Mouse (Mus musculus) lung, postnatal 10 days (tissue): ENCODE data around the gene Sorbs1.

ENCODE experiments used
- DNase-seq: peaks from one replicate; pipeline ENCODE4 v3.0.0; 2021

The Sorbs1 gene

GRCm38 (mm10) chr19:40336694-40337093, 176.9 kb downstream of the Sorbs1 start:
- DNase-seq, result no peak

GRCm38 (mm10) chr19:40333905-40334304, 179.7 kb downstream of the Sorbs1 start:
- DNase-seq, result peak; percentile 46

- DNase-seq, result no peak
Measured at GRCm38 (mm10) chr19:40333081-40333480, 180.5 kb downstream of the Sorbs1 start.

- no peak for DNase-seq
Measured at GRCm38 (mm10) chr19:40332303-40332702, 181.3 kb downstream of the Sorbs1 start.

- peak; percentile 47 for DNase-seq
Measured at GRCm38 (mm10) chr19:40331846-40332245, 181.7 kb downstream of the Sorbs1 start.

- DNase-seq, result no peak
Measured at GRCm38 (mm10) chr19:40326126-40326525, 187.5 kb downstream of the Sorbs1 start.

GRCm38 (mm10) chr19:40325381-40325780, 188.2 kb downstream of the Sorbs1 start:
- no peak for DNase-seq

- DNase-seq, result no peak
Measured at GRCm38 (mm10) chr19:40322226-40322625, 191.4 kb downstream of the Sorbs1 start.

GRCm38 (mm10) chr19:40319199-40319598, 194.4 kb downstream of the Sorbs1 start:
- DNase-seq, result no peak

GRCm38 (mm10) chr19:40318511-40318910, 195.1 kb downstream of the Sorbs1 start:
- DNase-seq, result no peak

GRCm38 (mm10) chr19:40317001-40317400, 196.6 kb downstream of the Sorbs1 start:
- no peak for DNase-seq

GRCm38 (mm10) chr19:40314252-40314651, 199.3 kb downstream of the Sorbs1 start:
- DNase-seq, result no peak

GRCm38 (mm10) chr19:40311631-40312030, 201.9 kb downstream of the Sorbs1 start:
- DNase-seq, result no peak

- no peak for DNase-seq
Measured at GRCm38 (mm10) chr19:40310410-40311130, 203.0 kb downstream of the Sorbs1 start.

- DNase-seq, result no peak
Measured at GRCm38 (mm10) chr19:40309911-40310310, 203.7 kb downstream of the Sorbs1 start.

- DNase-seq, result no peak
Measured at GRCm38 (mm10) chr19:40307550-40307949, 206.0 kb downstream of the Sorbs1 start.

GRCm38 (mm10) chr19:40306631-40307030, 206.9 kb downstream of the Sorbs1 start:
- DNase-seq, result no peak

- DNase-seq, result no peak
Measured at GRCm38 (mm10) chr19:40305456-40305855, 208.1 kb downstream of the Sorbs1 start.

- peak; percentile 58 for DNase-seq
Measured at GRCm38 (mm10) chr19:40302916-40303315, 210.7 kb downstream of the Sorbs1 start.

GRCm38 (mm10) chr19:40302477-40302876, 211.1 kb downstream of the Sorbs1 start:
- DNase-seq, result no peak

GRCm38 (mm10) chr19:40299983-40300759, 213.4 kb downstream of the Sorbs1 start:
- no peak for DNase-seq

- no peak for DNase-seq
Measured at GRCm38 (mm10) chr19:40299182-40299581, 214.4 kb downstream of the Sorbs1 start.

GRCm38 (mm10) chr19:40298574-40298973, 215.0 kb downstream of the Sorbs1 start:
- DNase-seq, result no peak

- DNase-seq, result no peak
Measured at GRCm38 (mm10) chr19:40297798-40298144, 215.8 kb downstream of the Sorbs1 start.
